Mouse (Mus musculus) inflammation-experienced regulatory T-cells, adult 6 months (primary cell): ENCODE data around the gene Tmem87b. TPM values are rescaled to one million over a fixed set of nuclear protein-coding genes. Genes with fewer than 3 reads are reported as not detected.

Source experiments
- ATAC-seq: one replicate; pipeline ENCODE4 v1.8.0; 2017
- polyA plus RNA-seq, 3 experiments: library from polyadenylated mRNA; unstranded; fragments of 100-300 nt; shearing (Covaris generic); gene quantifications; one replicate each; pipeline ENCODE4 v1.2.1; 2017

Tmem87b gene
- polyA plus RNA-seq, 3 experiments from 2014 or later = 11.3 to 18.5 (median 16.0) TPM

GRCm38 (mm10) chr2:128887866-128888550, 70.1 kb downstream of the Tmem87b start:
- ATAC-seq = no peak

GRCm38 (mm10) chr2:128890661-128891335, 72.9 kb downstream of the Tmem87b start:
- ATAC-seq = no peak

DNA sequence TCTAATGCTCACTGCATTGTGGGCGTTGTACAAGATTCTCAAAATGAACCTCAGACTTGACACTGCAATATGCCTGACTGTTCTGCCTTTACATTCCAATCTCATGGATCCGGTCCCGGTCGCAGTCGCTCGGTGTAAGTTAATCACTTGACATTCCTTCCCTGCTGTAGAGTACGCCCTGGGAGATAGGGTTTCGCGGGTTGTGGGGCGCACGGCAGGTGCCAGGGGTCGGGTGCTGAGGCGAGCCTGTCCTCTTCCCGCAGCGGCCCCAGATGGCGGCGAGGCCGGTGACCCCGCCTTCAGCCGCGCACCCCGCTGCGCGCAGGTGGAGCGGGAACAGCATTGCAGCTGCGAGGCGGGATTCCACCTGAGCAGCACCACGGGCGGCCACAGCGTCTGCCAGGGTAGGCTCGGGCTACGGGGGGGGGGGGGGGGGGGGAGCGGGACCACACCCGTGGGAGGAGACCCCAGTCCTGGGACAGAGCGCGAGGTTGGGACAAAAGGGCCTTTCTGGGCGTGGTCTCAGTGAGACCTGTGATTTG, 74.3 kb downstream of the Tmem87b start:
- ATAC-seq = no peak

DNA sequence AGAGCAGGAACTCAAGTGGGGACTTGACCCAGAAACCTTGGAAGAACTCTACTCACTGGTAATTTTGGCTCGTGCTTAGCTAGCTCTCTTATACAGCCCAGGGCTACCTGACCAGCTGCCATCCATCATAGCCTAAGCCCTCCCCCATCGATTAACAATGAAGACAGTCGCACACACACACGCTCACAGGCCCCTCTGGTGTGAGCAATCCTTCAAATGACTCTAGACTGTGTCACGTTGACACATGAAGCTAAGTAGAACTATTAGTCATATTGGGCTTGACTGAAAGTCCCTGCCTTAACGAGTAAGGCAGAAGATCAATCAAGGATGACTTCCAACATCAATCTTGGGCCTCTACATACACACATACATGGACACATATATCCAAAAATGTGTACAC, 84.9 kb downstream of the Tmem87b start:
- no peak for ATAC-seq

DNA sequence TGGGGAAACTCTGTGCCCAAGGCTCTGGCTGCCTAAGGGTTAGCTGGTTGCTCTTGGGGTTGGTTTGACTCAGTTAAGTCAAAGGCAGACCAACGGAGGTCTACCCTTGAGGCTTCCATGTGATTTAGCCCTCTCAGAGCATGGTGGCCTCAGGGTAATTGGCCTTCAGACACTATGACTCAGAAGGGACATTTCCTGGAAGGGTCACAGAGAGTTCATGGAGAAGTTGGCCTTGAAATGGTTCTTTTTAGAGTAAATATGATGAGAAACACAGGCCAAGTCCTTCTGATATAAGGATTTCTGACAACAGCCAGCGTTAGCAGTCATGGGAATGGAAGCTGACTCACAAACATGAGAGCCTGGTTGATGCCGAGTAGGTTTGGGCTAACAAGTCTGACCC, 85.7 kb downstream of the Tmem87b start:
- ATAC-seq = no peak

Other genes starting within 250 kb of the Tmem87b start
- gene Spdye4c, start 226.9 kb upstream of the Tmem87b start, polyA plus RNA-seq = not detected
- 10 to 100 TPM; 39.0 to 45.3 (median 44.4) TPM for gene Anapc1, start 130.7 kb upstream of the Tmem87b start, polyA plus RNA-seq
- under 1 TPM in 2 of 3 experiments, not detected in 1; 0.08 to 0.40 TPM for gene Mertk, start 119.2 kb upstream of the Tmem87b start, polyA plus RNA-seq
- gene Fbln7, start 44.9 kb downstream of the Tmem87b start, polyA plus RNA-seq = under 1 TPM in 1 of 3 experiments, not detected in 2; 0.20 TPM
- 1 to 10 TPM; 8.2 to 8.5 (median 8.4) TPM for gene Zc3h8, start 126.0 kb downstream of the Tmem87b start, polyA plus RNA-seq
- gene Zc3h6, start 149.3 kb downstream of the Tmem87b start, polyA plus RNA-seq = 10 to 100 TPM in 2 of 3 experiments, 1 to 10 TPM in 1; 2.9 to 12.8 (median 10.1) TPM
- gene Gm10762, start 149.6 kb downstream of the Tmem87b start, polyA plus RNA-seq = 1 to 10 TPM in 1 of 3 experiments, under 1 TPM in 2; 0.62 to 1.4 (median 0.78) TPM
- under 1 TPM in 1 of 3 experiments, not detected in 2; 0.16 TPM for gene Vinac1, start 230.1 kb downstream of the Tmem87b start, polyA plus RNA-seq
- 1 to 10 TPM; 1.2 to 2.0 (median 1.3) TPM for gene Ttl, start 247.8 kb downstream of the Tmem87b start, polyA plus RNA-seq